Mouse (Mus musculus) lung, embryonic 14.5 days (tissue): Measurements from ENCODE around the gene Asb3. TPM values are rescaled to one million over a fixed set of nuclear protein-coding genes. Genes with fewer than 3 reads are reported as not detected.
"Not testable (repeated sequence)": the region's sequence is repeated elsewhere in the genome, so short reads cannot be mapped to it uniquely, and the experiment has no call there.

Experiments
- ATAC-seq: fragments of 200-750 bp; cut with Nextera tagmentation; 2 replicates; pipeline ENCODE4 v1.8.0; 2017; ENCODE audit warnings: mild to moderate bottlenecking, moderate TSS enrichment, moderate library complexity; ENCODE audit not compliant: insufficient read depth
- DNase-seq: peaks from one replicate; pipeline ENCODE4 v3.0.0-alpha.2; 2015
- H3K27ac ChIP-seq: fragments of 300-500 bp; sonication (generic); 2 replicates; pipeline ENCODE4 v1.5.1; 2014; ENCODE audit warnings: low read depth, mild to moderate bottlenecking, moderate library complexity
- H3K27me3 ChIP-seq: fragments of 300-500 bp; sonication (generic); 2 replicates; pipeline ENCODE4 v1.6.1; 2014; ENCODE audit warnings: low read length, control low read depth; ENCODE audit not compliant: insufficient read depth
- H3K36me3 ChIP-seq: fragments of 300-500 bp; sonication (generic); 2 replicates; pipeline ENCODE4 v1.6.1; 2014; ENCODE audit warnings: control low read depth; ENCODE audit not compliant: insufficient read depth
- H3K4me1 ChIP-seq: fragments of 300-500 bp; sonication (generic); 2 replicates; pipeline ENCODE4 v1.6.1; 2014; ENCODE audit warnings: antibody characterized with exemption, control low read depth; ENCODE audit not compliant: insufficient read depth
- H3K4me2 ChIP-seq: fragments of 300-500 bp; sonication (generic); 2 replicates; pipeline ENCODE4 v1.6.1; 2014; ENCODE audit warnings: mild to moderate bottlenecking
- H3K4me3 ChIP-seq: fragments of 300-500 bp; sonication (generic); 2 replicates; pipeline ENCODE4 v1.5.1; 2014; ENCODE audit warnings: low read depth, low read length
- H3K9ac ChIP-seq: fragments of 300-500 bp; sonication (generic); 2 replicates; pipeline ENCODE4 v1.6.1; 2014
- H3K9me3 ChIP-seq: fragments of 300-500 bp; sonication (generic); 2 replicates; pipeline ENCODE4 v1.6.1; 2016; ENCODE audit warnings: low read depth, low read length, control low read depth
- CTCF ChIP-seq: IDR thresholded peaks from 2 replicates; pipeline ENCODE4 v1.5.1; 2016; ENCODE audit warnings: antibody characterized with exemption, low read depth
- WGBS: fragments of 180-500 bp; shearing (Covaris S2); extraction: QIAGEN DNeasy Blood & Tissue Kit; methylation state at CpG from one replicate; pipeline ENCODE4 v1.1.7; 2014; 5-methylcytosine and 5-hydroxymethylcytosine counted together
- polyA plus RNA-seq: library from polyadenylated mRNA; unstranded; fragments of >200 nt; fragmentation: Nextera tagmentation; extraction: Ambion mirVana; gene quantifications from 2 replicates; pipeline ENCODE4 v1.2.1, GENCODE M21; 2014

Gene Asb3
- polyA plus RNA-seq, 1 experiment from 2014 or later = 27.5 TPM

DNA sequence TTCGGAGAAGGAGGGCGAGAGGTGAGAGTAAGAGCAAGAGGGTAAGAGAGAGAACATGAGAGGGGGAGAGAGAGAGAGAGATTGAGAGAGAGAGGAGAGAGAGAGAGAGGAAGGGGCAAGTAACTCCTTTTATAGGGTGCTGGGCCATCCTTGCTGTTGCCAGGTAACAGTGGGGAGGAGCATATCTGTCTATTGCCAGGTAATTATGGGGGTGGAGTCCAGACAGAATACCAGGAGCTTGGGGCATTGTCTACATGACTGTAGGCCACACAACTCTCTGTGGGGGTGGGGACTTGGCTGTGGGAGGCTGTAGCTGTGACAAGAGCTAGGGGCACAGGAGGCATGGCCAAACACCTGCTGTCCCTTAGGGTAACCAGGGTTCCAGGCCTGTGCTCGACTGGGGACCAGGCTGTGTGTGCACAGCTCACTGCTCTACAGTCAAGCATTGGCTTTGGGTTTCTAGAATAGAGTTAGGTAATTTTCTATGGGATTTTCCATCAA is 205.3 kb downstream of the Asb3 start:
- no peaks in the 10 kb centered on the region for H3K4me1 ChIP-seq
- ATAC-seq = no peak
- peaks cover 5% of the 10 kb centered on the region; the same call in 1 of the 2 replicates for H3K36me3 ChIP-seq
- DNase-seq = no peak
- H3K9me3 ChIP-seq = no peaks in the 10 kb centered on the region
- no peak overlapping the region for H3K4me2 ChIP-seq
- no peak overlapping the region for H3K9ac ChIP-seq
- H3K27ac ChIP-seq = no peak overlapping the region
- no peak for TF ChIP-seq CTCF
- H3K4me3 ChIP-seq = no peak overlapping the region
- 82% methylated on average over 3 of the region's 3 CpGs for WGBS
- H3K27me3 ChIP-seq = no peaks in the 10 kb centered on the region

DNA sequence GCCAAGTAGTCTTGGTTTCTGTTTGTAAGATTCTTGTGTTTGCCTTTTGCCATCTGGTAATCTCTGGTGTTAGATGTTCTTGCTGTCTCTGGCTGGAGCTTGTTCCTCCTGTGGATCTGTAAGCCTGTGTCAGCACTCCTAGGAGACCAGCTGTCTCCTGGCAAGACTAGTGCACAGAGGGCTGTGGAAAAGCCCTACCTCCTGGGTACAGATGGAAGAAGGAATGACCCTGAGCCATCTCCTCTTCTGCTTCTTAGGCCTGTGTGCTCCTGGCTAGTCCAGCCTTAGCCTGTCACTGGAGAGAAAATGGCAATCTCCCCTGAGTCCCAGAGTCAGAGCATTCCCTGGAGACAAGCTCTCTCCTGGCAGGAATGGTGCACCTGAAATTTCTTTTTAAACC is 214.3 kb downstream of the Asb3 start:
- not testable (repeated sequence) for H3K4me1 ChIP-seq, H3K27me3 ChIP-seq, H3K36me3 ChIP-seq, H3K4me3 ChIP-seq, ATAC-seq, H3K9ac ChIP-seq, H3K4me2 ChIP-seq, H3K9me3 ChIP-seq, DNase-seq, H3K27ac ChIP-seq

DNA sequence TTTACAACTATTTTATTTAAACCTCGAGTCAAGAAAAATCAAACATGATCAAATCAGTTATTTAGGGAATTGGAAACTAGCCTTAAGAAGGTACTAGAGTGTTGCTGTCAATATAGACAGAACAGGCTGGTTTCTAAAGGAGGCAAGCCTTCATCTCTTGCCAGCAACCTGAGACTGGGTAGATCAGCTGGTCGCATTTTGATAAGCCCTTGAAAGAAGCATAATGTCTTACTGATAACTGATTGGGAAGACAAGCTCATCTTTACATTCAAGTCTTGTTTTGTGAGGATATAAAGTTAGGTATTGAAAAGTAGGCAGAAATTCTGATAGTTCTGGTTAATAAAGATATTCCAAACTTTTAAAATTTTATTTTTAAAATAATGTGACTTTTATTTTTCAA is 217.0 kb downstream of the Asb3 start:
- 83% methylated on average over 2 of the region's 2 CpGs for WGBS

DNA sequence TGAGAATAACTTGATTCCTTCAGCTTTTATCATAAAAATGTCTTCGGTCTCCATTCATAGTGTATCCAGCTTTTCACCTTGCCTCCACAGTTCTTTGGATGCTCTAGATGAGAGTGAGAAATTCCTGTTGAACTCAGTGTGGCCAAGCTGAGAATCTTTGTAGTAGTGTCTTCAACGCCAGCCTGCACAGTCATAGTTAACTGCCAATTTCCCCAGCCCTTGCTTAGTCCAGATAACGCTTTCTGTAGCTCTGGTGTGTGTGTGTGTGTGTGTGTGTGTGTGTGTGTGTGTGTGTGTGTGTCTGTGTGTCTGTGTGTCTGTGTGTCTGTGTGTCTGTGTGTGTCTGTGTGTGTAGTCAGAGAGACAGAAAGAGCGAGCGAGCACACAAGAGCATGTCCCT is 220.1 kb downstream of the Asb3 start:
- no peak overlapping the region for H3K4me3 ChIP-seq
- no peak overlapping the region for H3K27ac ChIP-seq
- H3K27me3 ChIP-seq = no peaks in the 10 kb centered on the region
- H3K9me3 ChIP-seq = no peaks in the 10 kb centered on the region
- TF ChIP-seq CTCF = no peak
- H3K4me2 ChIP-seq = no peak overlapping the region
- WGBS = 87% methylated on average over 5 of the region's 5 CpGs
- no peaks in the 10 kb centered on the region for H3K36me3 ChIP-seq
- H3K4me1 ChIP-seq = no peaks in the 10 kb centered on the region
- DNase-seq (no peak), ATAC-seq (no peak)
- no peak overlapping the region for H3K9ac ChIP-seq

More for the DNA sequence above, 217.0 kb downstream of the Asb3 start:
- Histone ChIP-seq H3K4me3 (no peak overlapping the region), H3K4me1 (no peaks in the 10 kb centered on the region), H3K36me3 (no peaks in the 10 kb centered on the region), H3K9ac (no peak overlapping the region), H3K27ac (no peak overlapping the region), H3K4me2 (no peak overlapping the region), H3K9me3 (no peaks in the 10 kb centered on the region), H3K27me3 (no peaks in the 10 kb centered on the region)
- no peak for DNase-seq
- TF ChIP-seq CTCF = no peak
- no peak for ATAC-seq

- not testable (repeated sequence) for H3K36me3 ChIP-seq, H3K27me3 ChIP-seq, H3K4me3 ChIP-seq, H3K4me2 ChIP-seq, H3K9me3 ChIP-seq, DNase-seq, H3K4me1 ChIP-seq, H3K9ac ChIP-seq, H3K27ac ChIP-seq, ATAC-seq
- WGBS = 54% methylated on average over 1 of the region's 1 CpGs
Measured at GRCm38 (mm10) chr11:31126964-31127363, 241.7 kb downstream of the Asb3 start.

DNA sequence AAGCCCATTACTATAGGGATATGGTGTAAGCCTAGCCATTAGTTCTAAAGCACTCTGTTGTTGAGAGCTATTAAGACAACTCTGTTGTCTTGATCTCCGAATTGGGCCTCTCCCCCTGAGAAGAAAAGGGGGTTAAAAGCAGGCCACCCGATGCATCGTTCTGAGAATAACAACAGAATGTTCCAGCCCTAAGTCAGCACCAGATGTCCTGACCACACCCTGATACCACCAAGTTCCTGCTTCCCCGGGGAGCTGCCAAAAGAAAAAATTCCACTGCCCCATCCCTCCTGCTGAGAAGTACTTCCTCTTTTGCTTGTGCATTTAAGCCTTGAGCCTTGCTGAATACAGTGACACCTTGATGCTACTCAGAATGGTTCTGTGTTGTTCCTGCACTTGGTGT is 248.5 kb downstream of the Asb3 start:
- DNase-seq, H3K27ac ChIP-seq, H3K27me3 ChIP-seq, H3K4me3 ChIP-seq, H3K36me3 ChIP-seq, H3K4me2 ChIP-seq, ATAC-seq, H3K4me1 ChIP-seq, H3K9ac ChIP-seq, H3K9me3 ChIP-seq: not testable (repeated sequence)
- WGBS = 74% methylated on average over 4 of the region's 4 CpGs

DNA sequence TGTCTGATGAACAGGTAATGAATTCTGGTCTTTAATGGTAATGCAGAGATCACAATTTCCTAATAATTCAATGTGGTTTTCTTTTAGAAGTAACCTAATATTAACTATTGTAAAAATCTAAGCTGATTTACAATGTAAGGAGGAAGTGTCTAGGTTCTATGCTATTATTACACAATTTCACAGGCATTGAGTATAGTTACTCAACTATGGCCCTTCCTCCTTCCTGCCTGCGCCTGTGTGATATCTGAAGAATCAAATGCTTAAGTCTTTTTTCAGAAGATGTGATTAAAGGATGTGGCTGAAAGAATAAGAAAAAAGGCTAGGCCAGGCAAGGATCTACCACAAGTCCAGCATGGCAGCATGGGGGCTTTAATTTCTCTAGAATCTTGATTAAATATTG is 249.6 kb downstream of the Asb3 start:
- H3K36me3 ChIP-seq, DNase-seq, H3K27ac ChIP-seq, ATAC-seq, H3K4me1 ChIP-seq, H3K9ac ChIP-seq, H3K9me3 ChIP-seq, H3K27me3 ChIP-seq, H3K4me2 ChIP-seq, H3K4me3 ChIP-seq: not testable (repeated sequence)
- 82% methylated on average over 1 of the region's 1 CpGs for WGBS

DNA sequence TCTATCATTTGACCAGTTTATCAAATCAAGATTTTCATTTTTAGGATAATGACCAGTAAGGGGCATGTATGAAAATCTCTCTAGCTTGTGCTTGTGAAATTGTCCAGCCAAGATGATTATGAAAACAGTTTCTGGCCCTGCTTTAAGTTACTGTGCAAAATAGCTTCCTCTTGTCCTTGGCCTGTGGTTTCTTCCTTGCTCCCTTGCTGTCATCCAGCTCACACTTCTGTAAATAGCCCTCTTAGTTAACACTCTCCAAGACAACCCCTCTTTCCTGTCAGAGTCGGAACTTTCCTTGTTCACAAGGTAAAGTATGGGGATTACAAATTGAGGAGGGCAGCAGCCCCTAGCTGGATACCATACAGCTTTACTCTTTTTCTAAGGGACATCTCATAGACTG is 253.2 kb downstream of the Asb3 start:
- not testable (repeated sequence) for H3K27ac ChIP-seq, H3K9me3 ChIP-seq, ATAC-seq, DNase-seq, H3K9ac ChIP-seq, H3K4me2 ChIP-seq, H3K27me3 ChIP-seq, H3K4me3 ChIP-seq, H3K36me3 ChIP-seq, H3K4me1 ChIP-seq
- WGBS = 50% methylated on average over 1 of the region's 1 CpGs

Other genes with a start within 250 kb of the Asb3 start
- 28.3 and 29.9 TPM in 2 replicates for gene Acyp2, start 235.8 kb upstream of the Asb3 start, polyA plus RNA-seq
- 30.5 and 33.1 TPM in 2 replicates for gene Psme4, start 113.7 kb upstream of the Asb3 start, polyA plus RNA-seq
- gene Gpr75, start 58 bp upstream of the Asb3 start, polyA plus RNA-seq = 0.08 and 0.12 TPM in 2 replicates
- 10.6 and 11.7 TPM in 2 replicates for gene Erlec1, start 68.9 kb downstream of the Asb3 start, polyA plus RNA-seq
- 12.6 and 14.4 TPM in 2 replicates for gene Chac2, start 100.9 kb downstream of the Asb3 start, polyA plus RNA-seq